Mouse (Mus musculus): Measurements from ENCODE around the gene Cyp27a1. TPM values are rescaled to one million over a fixed set of nuclear protein-coding genes. Genes with fewer than 3 reads are reported as not detected.
A peak's percentile ranks its signal among the peaks of the same experiment; 100 is the strongest.

Cyp27a1 gene
- polyA plus RNA-seq, 1 experiment from 2014 or later, result 4.6 TPM

- Histone ChIP-seq H3K9ac (ENCODE audit: low read depth, low read length) (no peak overlapping the region), H3K9me3 (ENCODE audit: control insufficient read depth) (no peaks in the 10 kb centered on the region), H3K36me3 (ENCODE audit: control insufficient read depth, insufficient read depth) (peaks cover 75% of the 10 kb centered on the region), H3K27ac (ENCODE audit: low read depth, low read length) (no peak overlapping the region), H3K4me2 (replicated peaks; ENCODE audit: low read depth) (no peak overlapping the region), H3K4me1 (replicated peaks; ENCODE audit: control insufficient read depth, insufficient read depth, low read length) (no peaks in the 10 kb centered on the region), H3K27me3 (replicated peaks; ENCODE audit: control insufficient read depth, insufficient read depth, low read length) (no peaks in the 10 kb centered on the region), H3K4me3 (ENCODE audit: low read depth, low read length) (no peak overlapping the region)
- WGBS, result 96% methylated on average over 7 of the region's 7 CpGs
- no peak for ATAC-seq
- TF ChIP-seq CTCF (IDR thresholded peaks at IDR 0.05; ENCODE audit: low read depth), result no peak
Measured at GRCm38 (mm10) chr1:74687131-74687530, 26.2 kb upstream of the Cyp27a1 start.

DNA sequence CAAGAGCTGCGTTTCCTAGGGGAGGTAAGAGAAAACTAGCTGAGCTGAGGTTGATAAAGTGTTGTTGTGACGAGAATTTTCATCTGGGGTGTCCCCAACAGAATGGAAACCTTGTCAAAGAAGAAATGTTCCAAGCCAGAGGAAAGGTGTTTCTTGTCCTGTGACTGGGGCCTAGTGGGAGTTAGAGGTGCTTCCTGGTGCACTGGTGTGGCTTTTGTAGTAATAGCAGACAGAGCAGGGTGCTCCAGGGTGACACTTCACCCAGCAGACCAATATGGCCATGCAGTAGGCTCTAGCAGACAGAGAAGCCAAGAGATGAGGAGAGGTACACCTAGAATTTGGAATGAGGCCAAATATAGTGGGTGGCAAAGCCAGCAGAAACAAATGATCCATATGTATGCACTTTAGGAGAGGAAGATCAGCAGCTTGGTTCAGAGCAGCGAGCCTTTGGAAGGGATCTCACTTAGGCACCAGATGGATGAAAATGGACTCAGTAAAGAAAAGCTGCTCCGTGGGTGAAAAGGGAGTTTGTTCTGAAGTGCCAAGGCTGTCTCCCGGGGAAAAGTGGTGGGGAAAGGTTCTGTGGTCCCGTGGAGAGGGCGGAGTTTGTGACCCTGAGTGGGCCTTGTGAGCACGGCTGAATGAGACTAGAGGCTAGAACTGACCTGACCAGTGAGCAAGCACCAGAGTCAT is 19.3 kb upstream of the Cyp27a1 start:
- Histone ChIP-seq H3K27me3 (replicated peaks; ENCODE audit: control insufficient read depth, insufficient read depth, low read length) (no peaks in the 10 kb centered on the region), H3K36me3 (ENCODE audit: control insufficient read depth, insufficient read depth) (peaks cover 62% of the 10 kb centered on the region), H3K4me1 (replicated peaks; ENCODE audit: control insufficient read depth, insufficient read depth, low read length) (no peaks in the 10 kb centered on the region), H3K9me3 (ENCODE audit: control insufficient read depth) (no peaks in the 10 kb centered on the region), H3K27ac (ENCODE audit: low read depth, low read length) (no peak overlapping the region), H3K4me2 (replicated peaks; ENCODE audit: low read depth) (no peak overlapping the region), H3K4me3 (ENCODE audit: low read depth, low read length) (no peak overlapping the region), H3K9ac (ENCODE audit: low read depth, low read length) (no peak overlapping the region)
- no peak for TF ChIP-seq CTCF (IDR thresholded peaks at IDR 0.05; ENCODE audit: low read depth)
- 90% methylated on average over 8 of the region's 8 CpGs for WGBS
- no peak for ATAC-seq

DNA sequence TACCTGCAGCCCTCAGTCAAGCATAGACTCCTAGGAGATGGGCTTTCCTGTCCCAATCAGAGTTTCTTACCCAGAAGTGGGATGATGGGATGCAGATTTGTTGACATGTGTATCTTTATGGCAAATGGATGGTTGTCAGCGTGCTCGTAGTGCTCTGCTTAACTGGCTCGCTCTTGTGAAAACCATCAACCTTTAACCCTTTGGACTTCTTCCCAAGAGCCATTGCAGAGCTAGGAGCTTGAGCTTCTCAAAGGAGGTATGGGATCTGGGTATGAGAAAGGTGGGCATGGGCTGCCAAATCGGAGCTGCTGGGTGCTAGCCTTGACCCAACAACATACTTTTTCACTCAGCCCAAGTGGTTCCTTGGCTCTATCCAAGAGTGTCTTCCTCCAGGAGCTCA is 17.5 kb upstream of the Cyp27a1 start:
- H3K27ac ChIP-seq (ENCODE audit: low read depth, low read length), result no peak overlapping the region
- 90% methylated on average over 4 of the region's 4 CpGs for WGBS
- H3K4me3 ChIP-seq (ENCODE audit: low read depth, low read length), result no peak overlapping the region
- H3K9me3 ChIP-seq (ENCODE audit: control insufficient read depth), result no peaks in the 10 kb centered on the region
- no peak overlapping the region for H3K4me2 ChIP-seq (replicated peaks; ENCODE audit: low read depth)
- peaks cover 44% of the 10 kb centered on the region for H3K36me3 ChIP-seq (ENCODE audit: control insufficient read depth, insufficient read depth)
- no peak overlapping the region for H3K9ac ChIP-seq (ENCODE audit: low read depth, low read length)
- no peaks in the 10 kb centered on the region for H3K27me3 ChIP-seq (replicated peaks; ENCODE audit: control insufficient read depth, insufficient read depth, low read length)
- no peaks in the 10 kb centered on the region for H3K4me1 ChIP-seq (replicated peaks; ENCODE audit: control insufficient read depth, insufficient read depth, low read length)
- no peak for ATAC-seq
- no peak for TF ChIP-seq CTCF (IDR thresholded peaks at IDR 0.05; ENCODE audit: low read depth)

DNA sequence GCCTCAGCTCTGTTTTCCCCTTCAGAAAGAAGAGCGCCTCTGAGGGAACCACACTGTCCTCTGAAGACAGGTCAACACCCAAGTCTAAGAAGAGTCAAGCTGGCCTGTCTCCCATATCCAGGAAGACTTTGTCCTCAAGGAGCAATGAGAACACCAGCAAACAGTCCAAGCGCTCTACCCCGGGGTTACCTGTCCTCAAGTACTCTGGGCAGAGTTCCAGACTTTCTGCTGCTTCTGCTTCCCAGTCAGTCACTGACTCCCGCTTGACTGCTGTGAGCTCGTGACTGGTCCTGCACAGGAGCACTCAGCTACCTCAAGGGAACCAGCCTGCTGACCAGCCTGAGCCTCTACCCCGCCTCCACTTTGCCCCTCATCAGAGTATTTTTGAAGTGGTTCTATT is 16.0 kb upstream of the Cyp27a1 start:
- Histone ChIP-seq H3K9ac (ENCODE audit: low read depth, low read length) (no peak overlapping the region), H3K4me1 (replicated peaks; ENCODE audit: control insufficient read depth, insufficient read depth, low read length) (no peaks in the 10 kb centered on the region), H3K9me3 (ENCODE audit: control insufficient read depth) (no peaks in the 10 kb centered on the region), H3K36me3 (ENCODE audit: control insufficient read depth, insufficient read depth) (peaks cover 34% of the 10 kb centered on the region), H3K27ac (ENCODE audit: low read depth, low read length) (peak overlapping the region; percentile 46; the same call in 1 of the 2 replicates), H3K27me3 (replicated peaks; ENCODE audit: control insufficient read depth, insufficient read depth, low read length) (no peaks in the 10 kb centered on the region), H3K4me3 (ENCODE audit: low read depth, low read length) (no peak overlapping the region), H3K4me2 (replicated peaks; ENCODE audit: low read depth) (no peak overlapping the region)
- no peak for ATAC-seq
- no peak for TF ChIP-seq CTCF (IDR thresholded peaks at IDR 0.05; ENCODE audit: low read depth)
- WGBS, result 88% methylated on average over 6 of the region's 6 CpGs

DNA sequence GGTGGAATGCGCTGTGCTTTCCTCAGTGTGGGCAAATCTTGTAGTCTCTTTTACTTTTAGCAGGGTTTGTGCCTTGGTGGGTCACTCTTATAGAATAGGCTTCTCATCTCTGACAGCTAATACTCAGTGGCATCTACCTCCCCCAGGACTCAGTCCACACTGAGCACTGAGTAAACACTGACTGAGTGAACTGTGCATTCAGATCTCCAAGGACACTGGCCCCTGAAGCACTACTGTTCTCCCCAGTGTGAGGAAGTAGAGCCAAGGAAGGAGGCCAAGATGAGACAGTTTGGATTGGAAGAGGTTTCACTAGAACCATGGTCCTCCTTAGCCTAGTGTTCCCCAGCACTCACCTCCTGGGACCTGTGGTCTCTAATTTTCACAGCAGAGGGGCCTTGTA is 15.0 kb upstream of the Cyp27a1 start:
- no peak overlapping the region for H3K4me3 ChIP-seq (ENCODE audit: low read depth, low read length)
- H3K4me1 ChIP-seq (replicated peaks; ENCODE audit: control insufficient read depth, insufficient read depth, low read length), result no peaks in the 10 kb centered on the region
- no peak for ATAC-seq
- H3K27me3 ChIP-seq (replicated peaks; ENCODE audit: control insufficient read depth, insufficient read depth, low read length), result no peaks in the 10 kb centered on the region
- H3K9ac ChIP-seq (ENCODE audit: low read depth, low read length), result no peak overlapping the region
- peak overlapping the region; percentile 15; the same call in 1 of the 2 replicates for H3K27ac ChIP-seq (ENCODE audit: low read depth, low read length)
- H3K36me3 ChIP-seq (ENCODE audit: control insufficient read depth, insufficient read depth), result peaks cover 33% of the 10 kb centered on the region
- no peak overlapping the region for H3K4me2 ChIP-seq (replicated peaks; ENCODE audit: low read depth)
- WGBS, result 100% methylated on average over 1 of the region's 1 CpGs
- no peak for TF ChIP-seq CTCF (IDR thresholded peaks at IDR 0.05; ENCODE audit: low read depth)
- no peaks in the 10 kb centered on the region for H3K9me3 ChIP-seq (ENCODE audit: control insufficient read depth)

GRCm38 (mm10) chr1:74698791-74699190 is 14.6 kb upstream of the Cyp27a1 start:
- no peaks in the 10 kb centered on the region for H3K9me3 ChIP-seq (ENCODE audit: control insufficient read depth)
- peak; percentile 91 for ATAC-seq
- peaks cover 33% of the 10 kb centered on the region for H3K36me3 ChIP-seq (ENCODE audit: control insufficient read depth, insufficient read depth)
- H3K27me3 ChIP-seq (replicated peaks; ENCODE audit: control insufficient read depth, insufficient read depth, low read length), result no peaks in the 10 kb centered on the region
- no peak for TF ChIP-seq CTCF (IDR thresholded peaks at IDR 0.05; ENCODE audit: low read depth)
- no peak overlapping the region for H3K9ac ChIP-seq (ENCODE audit: low read depth, low read length)
- H3K4me2 ChIP-seq (replicated peaks; ENCODE audit: low read depth), result no peak overlapping the region
- WGBS, result 40% methylated on average over 1 of the region's 1 CpGs
- H3K4me3 ChIP-seq (ENCODE audit: low read depth, low read length), result no peak overlapping the region
- peak overlapping the region; percentile 30 for H3K27ac ChIP-seq (ENCODE audit: low read depth, low read length)
- H3K4me1 ChIP-seq (replicated peaks; ENCODE audit: control insufficient read depth, insufficient read depth, low read length), result no peaks in the 10 kb centered on the region
